Mouse (Mus musculus) liver, embryonic 12.5 days (tissue): Measurements from ENCODE around the gene Zfr. TPM values are rescaled to one million over a fixed set of nuclear protein-coding genes. Genes with fewer than 3 reads are reported as not detected.

Experiments used
- ATAC-seq: fragments of 200-750 bp; cut with Nextera tagmentation; 2 replicates; pipeline ENCODE4 v1.8.0; 2017; ENCODE audit warnings: moderate number of reproducible peaks, mild to moderate bottlenecking, moderate library complexity
- H3K27ac ChIP-seq: fragments of 300-500 bp; sonication (generic); 2 replicates; pipeline ENCODE4 v1.5.1; 2016; ENCODE audit warnings: mild to moderate bottlenecking
- H3K27me3 ChIP-seq: fragments of 300-500 bp; sonication (generic); replicated peaks from 2 replicates; pipeline ENCODE4 v1.6.1; 2016; ENCODE audit warnings: mild to moderate bottlenecking, moderate library complexity
- H3K36me3 ChIP-seq: fragments of 300-500 bp; sonication (generic); 2 replicates; pipeline ENCODE4 v1.6.1; 2016; ENCODE audit warnings: mild to moderate bottlenecking, moderate library complexity
- H3K4me1 ChIP-seq: fragments of 300-500 bp; sonication (generic); 2 replicates; pipeline ENCODE4 v1.6.1; 2016
- H3K4me2 ChIP-seq: fragments of 300-500 bp; sonication (generic); 2 replicates; pipeline ENCODE4 v1.6.1; 2016; ENCODE audit warnings: mild to moderate bottlenecking, moderate library complexity
- H3K4me3 ChIP-seq: fragments of 300-500 bp; sonication (generic); 2 replicates; pipeline ENCODE4 v1.5.1; 2016; ENCODE audit warnings: mild to moderate bottlenecking, moderate library complexity
- H3K9ac ChIP-seq: fragments of 300-500 bp; sonication (generic); 2 replicates; pipeline ENCODE4 v1.6.1; 2016; ENCODE audit warnings: mild to moderate bottlenecking, moderate library complexity
- H3K9me3 ChIP-seq: fragments of 300-500 bp; sonication (generic); replicated peaks from 2 replicates; pipeline ENCODE4 v1.6.1; 2016; ENCODE audit warnings: mild to moderate bottlenecking, moderate library complexity
- WGBS: fragments of 180-500 bp; shearing (Covaris S2); methylation state at CpG from one replicate; pipeline ENCODE4 v1.1.7; 2016; ENCODE audit not compliant: insufficient replicate concordance; 5-methylcytosine and 5-hydroxymethylcytosine counted together
- polyA plus RNA-seq: library from polyadenylated mRNA; unstranded; fragments of >200 nt; fragmentation: Nextera tagmentation; extraction: Ambion mirVana; gene quantifications from 2 replicates; pipeline ENCODE4 v1.2.1, GENCODE M21; 2016

Zfr gene
- polyA plus RNA-seq, 1 experiment from 2014 or later = 56.3 TPM

GRCm38 (mm10) chr15:12090981-12091669 is 26.5 kb upstream of the Zfr start:
- Histone ChIP-seq H3K4me1 (no peaks in the 10 kb centered on the region), H3K27me3 (no peaks in the 10 kb centered on the region), H3K9me3 (no peaks in the 10 kb centered on the region), H3K36me3 (no peaks in the 10 kb centered on the region), H3K27ac (no peak overlapping the region), H3K9ac (no peak overlapping the region), H3K4me3 (no peak overlapping the region), H3K4me2 (no peak overlapping the region)
- ATAC-seq = no peak
- WGBS = 77% methylated on average over 9 of the region's 9 CpGs

- H3K9me3 ChIP-seq = no peaks in the 10 kb centered on the region
Observed at GRCm38 (mm10) chr15:12091781-12092458, 25.7 kb upstream of the Zfr start.

DNA sequence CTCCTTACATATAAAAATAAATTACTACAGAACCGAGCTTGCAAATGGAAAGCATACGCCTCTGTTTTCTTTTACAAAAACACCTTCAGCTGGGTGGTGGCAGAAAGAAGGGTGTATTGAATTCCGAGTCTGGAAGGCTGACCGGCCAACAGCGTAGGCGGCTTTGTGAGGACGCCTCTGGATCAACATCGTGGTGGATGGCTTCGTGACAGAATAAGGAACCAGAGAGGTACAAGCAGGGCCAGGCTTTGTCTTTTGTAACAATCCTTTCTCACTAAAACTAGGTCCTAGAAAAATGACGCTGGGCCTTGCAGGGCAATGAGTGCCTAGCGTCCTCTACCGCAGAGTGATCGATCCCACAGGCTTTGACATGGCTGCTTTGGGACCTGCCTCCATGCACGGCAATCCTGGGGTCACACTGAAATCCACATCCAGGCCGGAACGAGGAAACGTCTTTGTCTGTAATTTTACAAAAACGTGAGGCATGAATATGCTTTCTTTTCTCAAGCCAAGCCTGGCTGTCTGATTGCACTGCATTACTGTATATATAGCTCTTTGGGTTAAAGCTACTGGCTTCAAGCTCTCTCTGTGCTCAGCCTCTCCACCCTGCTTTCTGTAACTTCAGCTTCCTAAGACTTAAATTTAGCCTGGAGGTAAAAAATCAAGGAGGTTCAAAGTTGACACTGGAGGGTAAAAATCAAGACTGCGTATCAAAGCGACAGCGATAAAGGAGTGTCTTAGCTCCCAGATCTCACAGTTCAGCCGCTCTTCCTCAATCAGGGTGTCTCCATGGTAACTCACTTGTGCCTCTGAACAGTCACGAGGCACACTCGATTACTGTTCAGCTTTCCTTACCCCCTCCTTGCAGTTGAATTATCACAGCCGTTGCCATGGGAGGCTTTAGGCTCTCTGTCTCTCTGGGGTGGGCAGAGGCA is 24.3 kb upstream of the Zfr start:
- H3K36me3 ChIP-seq = no peaks in the 10 kb centered on the region
- H3K4me3 ChIP-seq = no peak overlapping the region
- H3K27ac ChIP-seq = no peak overlapping the region
- 75% methylated on average over 25 of the region's 25 CpGs for WGBS
- ATAC-seq = no peak
- no peaks in the 10 kb centered on the region for H3K27me3 ChIP-seq
- 0 out of 2 replicates have a peak, but pooled peaks cover 4% of the 10 kb centered on the region for H3K9me3 ChIP-seq
- no peaks in the 10 kb centered on the region for H3K4me1 ChIP-seq
- H3K4me2 ChIP-seq = no peak overlapping the region
- H3K9ac ChIP-seq = no peak overlapping the region

More at GRCm38 (mm10) chr15:12091781-12092458, 25.7 kb upstream of the Zfr start:
- no peak overlapping the region for H3K9ac ChIP-seq
- no peaks in the 10 kb centered on the region for H3K27me3 ChIP-seq
- no peaks in the 10 kb centered on the region for H3K4me1 ChIP-seq
- H3K27ac ChIP-seq = no peak overlapping the region
- no peak overlapping the region for H3K4me2 ChIP-seq
- H3K36me3 ChIP-seq = no peaks in the 10 kb centered on the region
- no peak overlapping the region for H3K4me3 ChIP-seq
- no peak for ATAC-seq
- 39% methylated on average over 10 of the region's 10 CpGs for WGBS

GRCm38 (mm10) chr15:12093961-12094566 is 23.6 kb upstream of the Zfr start:
- Histone ChIP-seq H3K4me1 (no peaks in the 10 kb centered on the region), H3K27me3 (no peaks in the 10 kb centered on the region), H3K36me3 (no peaks in the 10 kb centered on the region), H3K4me3 (no peak overlapping the region), H3K9ac (no peak overlapping the region), H3K9me3 (0 out of 2 replicates have a peak, but pooled peaks cover 4% of the 10 kb centered on the region), H3K4me2 (no peak overlapping the region), H3K27ac (no peak overlapping the region)
- ATAC-seq = no peak
- 72% methylated on average over 4 of the region's 4 CpGs for WGBS

- WGBS = 61% methylated on average over 4 of the region's 4 CpGs
- no peaks in the 10 kb centered on the region for H3K4me1 ChIP-seq
- 0 out of 2 replicates have a peak, but pooled peaks cover 4% of the 10 kb centered on the region for H3K9me3 ChIP-seq
- no peak overlapping the region for H3K4me3 ChIP-seq
- no peak overlapping the region for H3K9ac ChIP-seq
- H3K27me3 ChIP-seq = no peaks in the 10 kb centered on the region
- H3K4me2 ChIP-seq = no peak overlapping the region
- no peak overlapping the region for H3K27ac ChIP-seq
- ATAC-seq = no peak
- no peaks in the 10 kb centered on the region for H3K36me3 ChIP-seq
Observed at GRCm38 (mm10) chr15:12096447-12096846, 21.2 kb upstream of the Zfr start.

GRCm38 (mm10) chr15:12097344-12097743 is 20.3 kb upstream of the Zfr start:
- H3K27me3 ChIP-seq = no peaks in the 10 kb centered on the region
- no peak overlapping the region for H3K4me3 ChIP-seq
- ATAC-seq = no peak
- H3K4me2 ChIP-seq = no peak overlapping the region
- 0 out of 2 replicates have a peak, but pooled peaks cover 4% of the 10 kb centered on the region for H3K9me3 ChIP-seq
- no peak overlapping the region for H3K9ac ChIP-seq
- no peak overlapping the region for H3K27ac ChIP-seq
- no peaks in the 10 kb centered on the region for H3K36me3 ChIP-seq
- WGBS = 73% methylated on average over 5 of the region's 5 CpGs
- no peaks in the 10 kb centered on the region for H3K4me1 ChIP-seq

DNA sequence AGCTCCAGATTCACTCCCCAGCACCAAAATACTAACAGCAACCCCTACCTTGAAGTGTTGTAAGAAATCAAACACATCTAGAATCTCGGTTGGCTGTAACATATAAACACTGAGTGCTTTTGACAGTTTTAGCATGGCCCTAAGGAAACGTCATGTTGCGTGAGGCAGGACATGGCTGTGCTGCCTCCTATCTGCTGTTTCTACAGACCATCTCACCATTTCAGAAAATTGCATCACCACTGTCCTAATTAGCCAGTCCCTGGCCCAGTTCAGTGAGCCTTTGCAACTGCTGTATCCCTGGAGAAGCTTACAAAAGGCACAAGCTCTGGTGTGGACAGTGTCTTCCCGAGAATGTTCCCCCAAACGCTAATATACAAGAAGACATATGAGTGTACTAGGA is 16.7 kb upstream of the Zfr start:
- H3K4me2 ChIP-seq = no peak overlapping the region
- no peaks in the 10 kb centered on the region for H3K27me3 ChIP-seq
- WGBS = 61% methylated on average over 5 of the region's 5 CpGs

DNA sequence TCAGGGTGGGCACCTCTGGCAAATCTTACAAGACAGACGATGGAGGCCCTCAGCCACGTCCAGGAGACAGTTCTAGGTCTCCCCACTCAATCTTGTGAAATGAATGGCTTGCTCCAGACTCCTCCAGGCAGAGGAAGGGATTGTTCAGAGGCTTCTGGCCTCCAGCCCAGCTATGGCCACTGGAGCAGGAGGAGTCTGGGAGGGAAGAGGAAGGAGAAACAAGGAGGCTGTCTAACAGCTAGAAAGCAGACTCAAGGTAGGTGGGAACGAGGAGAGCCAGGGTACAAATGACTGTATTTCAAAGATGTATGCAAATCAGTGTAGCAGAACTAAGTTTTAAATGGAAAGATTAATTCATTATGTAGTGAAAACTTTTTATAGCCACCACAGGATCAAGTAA is 13.9 kb upstream of the Zfr start:
- WGBS = 56% methylated on average over 3 of the region's 3 CpGs
- no peaks in the 10 kb centered on the region for H3K36me3 ChIP-seq

More for the DNA sequence above, 16.7 kb upstream of the Zfr start:
- 0 out of 2 replicates have a peak, but pooled peaks cover 4% of the 10 kb centered on the region for H3K9me3 ChIP-seq
- no peaks in the 10 kb centered on the region for H3K4me1 ChIP-seq
- no peak for ATAC-seq
- no peak overlapping the region for H3K27ac ChIP-seq
- H3K9ac ChIP-seq = no peak overlapping the region
- no peak overlapping the region for H3K4me3 ChIP-seq
- no peaks in the 10 kb centered on the region for H3K36me3 ChIP-seq

DNA sequence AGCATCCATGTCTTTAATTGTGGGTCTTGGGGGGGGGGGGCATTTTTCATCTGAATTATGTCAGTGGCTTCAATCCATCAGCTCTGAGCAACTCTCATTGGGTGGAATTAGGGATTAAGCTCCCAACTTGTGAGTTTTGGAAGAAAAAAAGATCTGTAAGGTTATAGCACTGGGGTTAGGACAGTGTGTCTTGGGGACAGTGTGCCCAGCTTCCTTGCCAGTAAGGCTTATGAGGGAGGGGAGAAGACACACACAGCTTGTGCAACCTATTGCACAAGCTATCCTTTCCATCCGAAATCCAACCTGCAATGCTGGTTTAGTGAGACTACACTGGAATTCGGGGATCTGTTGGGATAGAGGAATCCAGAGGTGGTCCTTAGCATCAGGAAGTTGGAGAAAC is 12.8 kb upstream of the Zfr start:
- Histone ChIP-seq H3K27ac (no peak overlapping the region), H3K4me1 (no peaks in the 10 kb centered on the region; the same call in 1 of the 2 replicates), H3K4me2 (no peak overlapping the region), H3K9me3 (no peaks in the 10 kb centered on the region), H3K4me3 (no peak overlapping the region), H3K27me3 (no peaks in the 10 kb centered on the region), H3K36me3 (no peaks in the 10 kb centered on the region), H3K9ac (no peak overlapping the region)
- WGBS = 54% methylated on average over 2 of the region's 2 CpGs
- ATAC-seq = no peak

More for the DNA sequence above, 13.9 kb upstream of the Zfr start:
- Histone ChIP-seq H3K27ac (no peak overlapping the region), H3K4me2 (no peak overlapping the region), H3K9ac (no peak overlapping the region), H3K27me3 (no peaks in the 10 kb centered on the region), H3K4me3 (no peak overlapping the region), H3K9me3 (no peaks in the 10 kb centered on the region), H3K4me1 (no peaks in the 10 kb centered on the region; the same call in 1 of the 2 replicates)
- no peak for ATAC-seq

GRCm38 (mm10) chr15:12106430-12106829 is 11.2 kb upstream of the Zfr start:
- H3K27ac ChIP-seq = no peak overlapping the region
- H3K4me3 ChIP-seq = no peak overlapping the region
- H3K4me2 ChIP-seq = no peak overlapping the region
- no peaks in the 10 kb centered on the region; the same call in 1 of the 2 replicates for H3K4me1 ChIP-seq
- 78% methylated on average over 12 of the region's 12 CpGs for WGBS
- no peak overlapping the region for H3K9ac ChIP-seq
- H3K9me3 ChIP-seq = no peaks in the 10 kb centered on the region
- no peaks in the 10 kb centered on the region for H3K27me3 ChIP-seq
- no peak for ATAC-seq
- H3K36me3 ChIP-seq = no peaks in the 10 kb centered on the region

- no peak for ATAC-seq
- Histone ChIP-seq H3K4me3 (no peak overlapping the region), H3K9ac (no peak overlapping the region), H3K4me2 (no peak overlapping the region), H3K27ac (no peak overlapping the region), H3K27me3 (no peaks in the 10 kb centered on the region), H3K36me3 (no peaks in the 10 kb centered on the region), H3K9me3 (no peaks in the 10 kb centered on the region), H3K4me1 (peaks cover 11% of the 10 kb centered on the region)
- WGBS = 52% methylated on average over 4 of the region's 4 CpGs
Observed at GRCm38 (mm10) chr15:12108200-12108599, 9.4 kb upstream of the Zfr start.
